Mouse (Mus musculus) kidney, adult 2 months (tissue): ENCODE data around the gene Ppfibp1.

Experiments used
- CTCF ChIP-seq: fragments of 200-500 bp; conservative IDR thresholded peaks from 2 replicates; pipeline ENCODE4 v1.5.1; 2011; ENCODE audit warnings: low read depth, mild to moderate bottlenecking, control low read depth, low read length, moderate library complexity, mixed read lengths; ENCODE audit not compliant: insufficient read depth, insufficient read length
- POLR2A ChIP-seq: fragments of 200-500 bp; IDR thresholded peaks from one replicate; pipeline ENCODE4 v1.6.1; 2011; ENCODE audit warnings: low read depth, low read length, control low read depth

- TF ChIP-seq CTCF (no peak), POLR2A (no peak)
Observed at GRCm38 (mm10) chr6:146878926-146879325, 9.4 kb upstream of the Ppfibp1 start.
